Mouse (Mus musculus) urinary bladder, postnatal 4 days (tissue): ENCODE measurements around the gene Prkci.

Experiments used
- DNase-seq, 2 experiments: peaks; one replicate each; pipeline ENCODE4 v3.0.0; 2021 to 2022; ENCODE audit warnings: low spot score in 2 of 2

The Prkci gene

GRCm38 (mm10) chr3:31042992-31043391 lies 47.4 kb downstream of the Prkci start:
- DNase-seq, result no peak

- no peak for DNase-seq
Observed at GRCm38 (mm10) chr3:31047263-31047662, 51.7 kb downstream of the Prkci start.

GRCm38 (mm10) chr3:31049087-31049486 lies 53.5 kb downstream of the Prkci start:
- no peak for DNase-seq

- no peak for DNase-seq
Observed at GRCm38 (mm10) chr3:31050375-31050774, 54.8 kb downstream of the Prkci start.

GRCm38 (mm10) chr3:31051730-31052129 lies 56.2 kb downstream of the Prkci start:
- no peak for DNase-seq

GRCm38 (mm10) chr3:31053191-31053590 lies 57.6 kb downstream of the Prkci start:
- DNase-seq, result no peak

- DNase-seq, result no peak
Observed at GRCm38 (mm10) chr3:31054888-31055287, 59.3 kb downstream of the Prkci start.

GRCm38 (mm10) chr3:31056047-31056650 lies 60.6 kb downstream of the Prkci start:
- DNase-seq, result peak in 1 of 2 experiments; percentile 27

GRCm38 (mm10) chr3:31056651-31057627 lies 61.4 kb downstream of the Prkci start:
- DNase-seq, result peak; percentile 68 to 77

GRCm38 (mm10) chr3:31060745-31061102 lies 65.2 kb downstream of the Prkci start:
- DNase-seq, result no peak

GRCm38 (mm10) chr3:31061103-31061785 lies 65.7 kb downstream of the Prkci start:
- DNase-seq, result no peak

- DNase-seq, result no peak
Observed at GRCm38 (mm10) chr3:31061786-31062120, 66.2 kb downstream of the Prkci start.

GRCm38 (mm10) chr3:31062325-31062724 lies 66.8 kb downstream of the Prkci start:
- no peak for DNase-seq

- DNase-seq, result no peak
Observed at GRCm38 (mm10) chr3:31068482-31068881, 72.9 kb downstream of the Prkci start.

- DNase-seq, result no peak
Observed at GRCm38 (mm10) chr3:31071804-31072203, 76.3 kb downstream of the Prkci start.

GRCm38 (mm10) chr3:31075808-31076207 lies 80.3 kb downstream of the Prkci start:
- no peak for DNase-seq

GRCm38 (mm10) chr3:31077068-31077703 lies 81.6 kb downstream of the Prkci start:
- DNase-seq, result no peak

GRCm38 (mm10) chr3:31079450-31079849 lies 83.9 kb downstream of the Prkci start:
- no peak for DNase-seq

GRCm38 (mm10) chr3:31080791-31081502 lies 85.4 kb downstream of the Prkci start:
- no peak for DNase-seq

- no peak for DNase-seq
Observed at GRCm38 (mm10) chr3:31082838-31083506, 87.4 kb downstream of the Prkci start.
